Mouse (Mus musculus): ENCODE data around the gene Gfm2.
"Not testable (repeated sequence)": the region's sequence is repeated elsewhere in the genome, so short reads cannot be mapped to it uniquely, and the experiment has no call there.

Gfm2 gene

DNA sequence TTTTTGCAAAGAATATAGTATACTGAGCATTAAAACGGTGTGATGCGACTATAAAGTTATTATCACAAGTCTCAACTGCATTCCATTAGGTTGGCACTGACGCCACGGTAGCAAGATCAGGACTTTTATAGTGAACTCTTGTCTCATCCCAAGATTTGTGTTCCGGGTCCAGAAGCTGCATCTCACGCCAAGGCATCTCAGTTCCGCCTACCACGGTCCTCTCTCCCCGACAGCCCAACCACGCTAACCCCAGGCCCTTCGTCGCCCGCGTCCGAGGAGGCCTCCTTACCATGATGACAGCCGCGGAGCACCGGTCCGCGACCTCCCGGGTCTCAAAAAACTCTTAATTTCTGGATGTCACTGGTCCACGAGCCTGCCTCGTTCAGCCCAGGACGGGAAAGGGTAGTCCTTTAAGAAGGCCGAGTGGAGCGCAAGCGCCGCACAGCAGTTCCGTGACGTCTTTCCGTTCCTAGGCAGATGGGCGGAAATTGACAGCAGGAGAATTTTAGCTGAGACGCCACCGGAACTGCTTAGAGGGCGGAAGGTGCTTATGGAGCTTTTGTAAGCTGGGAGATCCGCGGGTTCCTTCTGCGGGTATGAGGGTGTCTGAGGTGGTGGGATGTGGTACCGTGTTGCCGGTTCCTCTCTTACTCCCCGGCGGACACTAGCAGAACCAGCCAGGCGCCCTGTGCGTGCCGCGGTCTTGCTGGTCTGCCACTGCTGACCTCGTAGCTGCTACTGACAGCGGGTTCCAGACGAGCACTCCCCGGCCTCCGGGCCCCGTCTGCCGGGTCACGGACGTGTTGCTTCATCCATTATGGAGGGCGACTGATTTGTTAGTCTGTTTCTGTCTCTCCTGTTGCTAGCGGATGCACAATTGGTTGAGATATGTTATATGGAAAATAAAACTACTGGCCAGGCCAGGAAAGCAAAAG lies at the start of gene Gfm2, which contains the start of gene Nsa2:
Gene Gfm2, plus strand, starts transcription at position 472 of the 935 bp plus-strand sequence.
Gene Nsa2, minus strand, starts transcription at position 472 of the 935 bp plus-strand sequence.
- peak; percentile 96 for DNase-seq

DNA sequence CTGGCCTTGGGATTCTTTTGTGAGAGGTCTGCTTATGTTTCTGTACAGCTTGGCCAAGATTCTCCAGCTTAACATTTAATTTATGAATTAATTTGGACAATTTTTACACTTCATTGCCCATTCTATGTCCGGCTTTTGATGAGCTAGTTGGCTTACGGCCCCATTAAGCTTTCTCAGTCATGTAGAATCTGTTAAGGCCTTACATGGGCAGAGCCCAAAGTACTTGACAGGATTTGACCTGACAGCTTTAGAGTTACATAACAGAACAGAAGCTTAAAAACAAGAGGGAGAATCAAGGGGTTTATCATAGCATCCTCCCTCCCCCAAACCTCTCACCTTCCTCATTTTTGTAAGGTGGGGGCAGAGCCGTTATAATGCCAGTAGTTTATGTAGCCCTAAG lies 49.6 kb upstream of the Gfm2 start:
- DNase-seq: no peak

DNA sequence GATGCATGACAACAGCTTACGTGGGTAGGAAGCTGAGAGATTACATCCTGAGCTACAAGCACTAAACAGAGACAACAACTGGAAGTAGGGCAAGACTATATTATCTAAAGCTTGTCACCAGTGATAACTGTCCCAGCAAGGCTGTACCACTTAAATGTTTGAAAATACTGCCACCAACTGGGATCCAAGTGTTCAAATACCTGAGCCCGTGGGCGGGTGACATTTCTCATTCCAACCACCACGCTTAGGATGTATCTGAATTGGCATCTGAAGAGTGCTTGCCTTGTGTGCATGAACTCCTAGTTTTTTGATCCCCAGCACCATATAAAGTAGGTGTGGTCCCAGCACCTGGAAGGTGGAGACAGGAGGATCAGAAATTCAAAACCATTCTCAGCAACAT lies 42.0 kb upstream of the Gfm2 start:
- no peak for DNase-seq

DNA sequence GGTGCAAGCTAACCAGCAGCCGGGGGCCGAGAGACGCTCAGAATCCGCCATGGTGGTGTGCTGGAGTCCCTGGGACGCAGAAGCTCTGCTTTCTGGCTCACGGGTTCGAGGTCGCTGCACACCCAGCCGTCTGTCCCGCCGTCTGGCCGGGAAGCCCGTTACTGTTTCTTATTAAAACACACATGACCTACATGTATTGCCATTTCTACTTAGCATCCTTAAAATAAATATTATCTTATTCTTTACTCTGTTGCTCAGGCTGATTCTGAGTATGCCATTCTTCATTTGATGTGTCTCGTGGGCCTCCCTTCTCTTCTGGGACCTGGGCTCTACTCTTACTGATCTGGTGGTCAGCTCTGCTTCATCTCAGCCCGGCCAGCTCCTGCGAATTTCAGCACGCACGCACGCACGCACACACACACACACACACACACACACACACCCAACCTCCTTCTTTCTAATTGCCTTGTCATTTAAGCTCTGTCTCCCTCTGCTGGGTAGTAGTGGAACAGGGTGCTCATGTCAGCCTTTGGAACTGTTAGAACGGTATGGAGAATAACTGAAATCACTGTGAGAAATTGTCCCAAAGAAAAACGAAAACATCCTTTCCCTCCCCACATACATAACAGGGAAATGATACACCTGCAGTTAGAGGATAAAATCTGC lies 38.4 kb upstream of the Gfm2 start, which contains the start of gene Gm6169:
Gene Gm6169, minus strand, starts transcription at position 51 of the 666 bp plus-strand sequence.
- peak; percentile 65 for DNase-seq

DNA sequence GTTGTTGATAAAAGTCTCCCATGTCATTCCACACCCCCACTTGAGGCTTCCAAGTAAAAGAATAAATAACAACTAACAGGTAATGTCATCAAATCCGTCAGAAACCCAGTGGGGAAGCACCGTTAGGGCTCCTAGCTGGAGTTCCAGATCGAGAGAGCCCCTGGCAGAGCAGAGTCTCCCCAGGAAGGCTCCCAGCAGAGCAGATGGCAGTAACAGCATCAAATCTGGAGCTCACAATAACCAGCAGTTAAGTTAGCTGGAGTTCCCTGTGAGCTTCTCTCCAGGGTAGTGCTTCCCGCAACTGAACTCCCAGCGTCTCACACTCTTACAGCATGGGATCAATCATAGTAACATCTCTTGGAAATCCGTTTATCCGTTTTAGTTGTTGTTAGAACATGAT lies 32.7 kb upstream of the Gfm2 start:
- no peak for DNase-seq

DNA sequence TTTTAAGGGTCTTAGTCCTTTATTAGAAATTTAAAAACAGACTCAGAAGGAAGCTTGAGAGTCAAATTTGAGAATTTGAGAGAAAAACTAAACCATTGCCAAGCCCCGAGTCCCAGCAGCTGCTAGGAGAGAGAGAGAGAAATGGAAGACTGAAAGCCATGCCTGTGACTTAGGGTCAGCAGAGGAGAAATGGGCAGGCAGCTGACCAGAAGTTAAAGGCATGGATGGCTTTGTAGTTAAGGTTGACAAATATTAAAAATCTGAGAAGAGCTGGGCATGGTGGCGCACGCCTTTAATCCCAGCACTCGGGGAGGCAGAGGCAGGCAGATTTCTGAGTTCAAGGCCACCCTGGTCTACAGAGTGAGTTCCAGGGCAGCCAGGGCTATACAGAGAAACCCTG lies 30.0 kb upstream of the Gfm2 start:
- not testable (repeated sequence) for DNase-seq

DNA sequence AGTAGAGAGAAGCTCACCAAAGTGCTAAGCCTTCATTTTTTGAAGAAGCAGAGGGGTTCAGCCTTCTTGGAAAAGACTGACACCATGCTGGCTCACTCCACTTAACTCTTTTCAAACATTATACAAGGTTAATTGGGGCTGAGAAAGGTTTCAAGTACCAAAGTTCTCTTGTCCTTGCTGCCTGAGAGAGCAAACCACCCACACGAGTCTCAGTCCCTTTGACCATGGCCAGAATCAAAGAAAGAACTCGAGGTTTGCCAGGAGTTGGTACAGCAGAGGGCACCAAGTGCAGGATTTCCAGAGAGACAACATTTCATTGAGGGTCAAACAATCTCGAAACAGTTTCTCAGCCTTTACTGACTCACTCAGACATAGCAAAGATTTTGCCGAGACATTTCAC lies 28.7 kb upstream of the Gfm2 start:
- DNase-seq: no peak

DNA sequence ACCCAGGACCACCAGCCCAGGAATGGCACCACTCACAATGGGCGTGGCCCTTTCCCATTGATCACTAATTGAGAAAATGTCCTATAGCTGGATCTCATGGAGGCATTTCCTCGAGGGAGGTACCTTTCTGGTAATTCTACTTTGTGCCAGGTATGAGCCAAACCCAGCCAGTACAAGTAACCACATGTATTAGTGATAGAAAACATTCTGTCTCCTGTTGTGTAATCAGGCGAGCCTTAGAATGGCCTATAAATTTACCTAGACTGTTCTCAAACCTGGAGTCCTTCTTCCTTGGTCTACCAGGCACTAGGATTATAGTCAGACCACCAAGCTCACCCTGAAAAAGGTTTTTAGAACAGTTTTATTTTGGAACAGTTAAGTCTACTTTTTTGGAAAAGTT lies 16.4 kb upstream of the Gfm2 start:
- no peak for DNase-seq

DNA sequence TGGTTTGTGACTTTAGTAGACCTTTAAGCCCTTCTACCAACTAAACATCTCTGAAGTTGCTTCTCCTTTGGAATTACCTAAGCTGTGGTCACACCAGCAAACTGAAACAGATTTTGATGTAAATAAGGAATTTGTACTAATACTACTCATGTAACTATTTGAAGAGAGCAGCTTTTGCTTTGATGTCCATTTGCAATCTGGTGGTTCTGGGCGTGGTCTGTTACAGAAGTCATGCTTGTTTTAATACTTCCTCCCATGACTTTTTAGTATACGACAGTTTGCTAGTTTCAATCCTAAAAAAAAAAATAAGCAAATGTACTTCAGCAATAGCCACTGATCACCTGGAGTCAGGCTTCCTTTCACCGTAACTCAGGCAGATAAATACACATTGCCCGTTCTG lies 8.1 kb upstream of the Gfm2 start:
- DNase-seq: not testable (repeated sequence)

DNA sequence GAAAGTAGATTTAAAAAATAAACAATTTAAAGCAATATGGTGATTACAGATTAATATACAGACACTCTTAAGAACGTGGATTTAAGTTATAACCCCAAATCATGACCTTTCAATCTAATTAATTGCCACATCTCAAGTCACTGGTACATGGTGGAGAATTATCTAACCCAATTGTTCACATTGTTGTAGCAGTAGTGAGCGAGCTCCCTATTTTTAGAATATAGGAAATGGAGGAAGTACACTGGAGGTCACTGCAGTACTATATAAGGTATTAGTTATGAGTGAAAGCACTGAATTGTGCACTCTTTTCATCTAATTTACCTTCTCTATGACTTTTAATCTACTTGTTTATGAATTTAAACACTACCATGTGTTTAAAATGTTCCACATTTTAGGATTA lies 7.3 kb upstream of the Gfm2 start:
- not testable (repeated sequence) for DNase-seq

DNA sequence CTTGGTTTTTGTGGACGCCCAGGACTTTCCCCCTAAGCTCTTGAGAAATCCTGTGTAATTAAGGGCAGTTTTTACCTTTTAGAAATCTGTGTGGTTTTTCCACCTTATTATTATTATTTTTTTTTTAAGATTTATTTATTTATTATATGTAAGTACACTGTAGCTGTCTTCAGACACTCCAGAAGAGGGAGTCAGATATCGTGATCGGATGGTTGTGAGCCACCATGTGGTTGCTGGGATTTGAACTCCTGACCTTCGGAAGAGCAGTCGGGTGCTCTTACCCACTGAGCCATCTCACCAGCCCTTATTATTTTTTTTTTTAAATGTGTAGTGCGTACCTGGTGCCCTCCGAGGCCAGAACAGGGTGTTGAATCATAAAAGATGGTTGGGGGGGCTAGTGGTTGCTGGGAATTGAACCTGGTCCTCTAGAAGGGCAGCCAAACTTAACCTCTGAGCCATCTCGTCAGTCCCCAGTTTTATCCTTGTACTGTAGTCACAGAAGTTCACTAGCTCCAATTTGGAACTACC lies 731 bp downstream of the Gfm2 start:
- DNase-seq: not testable (repeated sequence)

DNA sequence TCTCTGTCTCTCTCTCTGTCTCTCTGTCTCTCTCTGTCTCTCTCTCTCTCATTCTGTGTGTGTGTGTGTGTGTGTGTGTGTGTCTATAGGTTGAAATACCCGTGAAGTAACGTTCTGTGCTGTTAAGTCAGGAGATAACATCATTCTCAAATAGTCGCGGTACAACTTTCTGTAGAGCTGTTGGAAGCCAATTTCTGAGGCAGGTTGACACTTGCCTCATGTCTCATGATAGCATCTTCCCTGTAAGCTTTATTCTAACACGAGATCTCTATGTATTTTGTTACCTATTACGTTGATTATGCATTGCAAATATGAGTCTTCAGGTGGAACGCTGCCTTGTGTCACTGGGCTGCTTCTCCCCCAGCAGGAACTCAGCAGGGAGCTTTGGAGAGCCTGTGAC lies 4.6 kb downstream of the Gfm2 start:
- no peak for DNase-seq

DNA sequence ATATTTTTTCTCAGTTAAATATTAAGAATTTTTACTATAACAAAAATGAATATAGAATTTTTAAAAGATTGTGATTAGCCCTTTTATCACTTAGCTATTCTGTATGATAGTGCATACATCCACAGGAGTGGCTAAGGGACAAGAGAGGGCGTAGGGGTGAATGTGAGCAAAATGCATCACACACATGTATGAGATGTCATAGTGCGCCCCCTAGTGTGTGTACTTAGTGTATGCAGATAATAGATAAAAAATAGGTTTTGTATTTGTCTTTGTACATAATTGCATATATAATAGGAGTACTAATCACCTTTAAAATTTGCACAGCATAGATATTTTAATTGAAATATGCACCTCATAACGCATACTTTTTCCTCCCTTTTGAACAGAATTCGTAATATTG lies 8.1 kb downstream of the Gfm2 start:
- DNase-seq: peak; percentile 76

DNA sequence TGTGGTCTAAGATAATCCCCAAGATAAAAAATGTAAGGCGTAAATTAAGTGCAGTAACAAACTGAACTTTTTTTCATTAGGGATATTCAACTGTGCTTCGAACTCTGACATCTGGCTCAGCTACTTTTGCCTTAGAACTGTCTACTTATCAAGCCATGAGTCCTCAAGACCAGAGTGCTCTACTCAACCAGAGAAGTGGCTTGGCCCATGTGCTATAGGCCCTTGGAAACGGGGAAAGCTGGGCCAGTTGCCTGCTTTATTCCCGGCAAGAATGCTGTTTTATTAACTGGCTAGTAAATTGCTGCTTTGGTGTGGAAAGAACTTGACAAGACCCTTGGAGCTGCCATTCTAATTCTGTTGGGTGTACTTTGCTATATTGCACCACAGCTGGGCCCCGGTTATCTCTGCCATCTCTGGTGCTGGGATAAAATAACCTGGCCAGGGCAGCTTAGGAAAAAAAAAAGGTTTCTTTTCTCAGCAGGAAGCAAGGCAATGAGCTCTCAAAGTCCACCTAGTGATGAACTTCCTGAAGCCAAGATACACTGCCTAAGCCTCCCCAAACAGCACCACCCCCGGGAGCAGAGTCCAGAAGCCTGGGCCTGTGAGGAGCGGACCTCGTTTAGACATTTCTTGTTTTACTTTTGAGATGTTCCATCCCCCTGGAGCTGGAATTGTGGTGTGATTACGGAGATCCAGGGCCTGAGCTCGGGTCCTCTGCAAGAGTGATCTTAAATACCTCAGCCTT lies 38.0 kb downstream of the Gfm2 start:
- no peak for DNase-seq

DNA sequence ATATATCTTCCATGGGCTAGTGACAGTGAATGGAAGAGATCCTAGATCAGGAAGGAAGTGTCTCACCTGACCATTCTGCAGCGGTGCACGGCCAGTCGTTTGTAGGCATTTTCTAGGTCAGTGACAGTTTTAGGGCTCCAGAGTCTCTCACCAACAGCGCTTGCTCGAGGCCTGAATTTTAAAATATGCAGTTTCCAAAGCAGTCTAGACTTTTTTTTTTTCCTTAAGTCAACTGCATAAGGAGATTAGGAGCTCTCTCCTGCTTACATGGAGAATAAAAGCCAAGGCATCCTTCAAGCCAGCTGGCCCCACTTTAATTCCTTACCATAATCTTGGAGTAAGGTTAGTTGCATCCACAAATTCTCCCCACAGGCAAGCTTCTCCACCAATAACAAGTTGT lies 39.0 kb downstream of the Gfm2 start:
- DNase-seq: no peak

DNA sequence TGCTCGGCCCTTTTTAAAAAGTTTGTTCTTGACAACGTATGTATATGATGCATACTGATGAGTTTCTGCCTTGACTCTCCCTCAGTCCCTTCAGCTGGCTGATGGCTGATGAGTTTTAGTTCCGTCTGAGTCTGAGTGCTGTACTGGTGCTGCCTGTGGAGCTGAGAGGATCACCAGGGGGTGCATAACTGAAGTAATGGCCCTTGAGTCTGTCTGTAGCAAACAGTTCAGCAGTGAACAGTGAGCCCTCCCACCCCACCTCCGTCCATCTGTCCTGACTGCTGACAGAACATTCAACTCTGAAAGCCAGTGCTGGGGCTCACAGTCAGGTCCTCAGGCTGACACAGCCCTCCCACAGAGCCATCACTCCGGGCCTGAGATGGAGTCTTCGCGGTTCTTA lies 41.2 kb downstream of the Gfm2 start:
- no peak for DNase-seq

DNA sequence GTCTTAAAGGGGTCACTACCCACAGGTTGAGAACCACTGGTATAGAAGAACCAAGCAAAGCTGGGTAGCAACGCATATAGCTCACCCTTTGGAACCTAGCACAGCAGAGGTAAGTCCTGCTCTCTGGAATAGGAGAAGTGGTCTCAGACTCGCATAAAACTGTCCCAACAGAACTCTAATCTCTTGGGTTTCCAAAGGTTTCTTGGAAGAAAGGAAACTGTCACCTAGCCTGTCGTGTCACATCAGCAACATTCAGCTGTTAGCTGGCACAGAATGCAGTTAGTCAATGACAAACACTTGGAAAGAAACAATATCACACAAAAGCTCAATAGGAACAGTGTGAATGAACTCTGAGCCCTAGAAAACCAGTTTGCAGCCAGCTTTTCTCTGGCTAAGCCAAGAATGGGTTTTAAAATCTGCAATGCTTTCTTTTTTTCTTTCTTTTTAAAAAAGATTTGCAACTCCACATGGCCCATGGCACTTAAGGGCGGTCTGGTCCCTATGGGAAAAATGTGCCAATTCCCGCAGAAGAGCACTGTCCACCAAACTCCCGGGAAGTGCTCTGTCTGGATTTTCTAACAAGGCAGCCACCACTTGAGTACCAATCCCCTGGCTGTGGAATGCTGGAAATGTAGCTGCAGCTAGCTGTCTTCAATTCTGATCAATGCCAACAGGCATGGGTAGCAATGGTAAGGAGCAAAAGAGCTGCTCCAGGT lies 42.5 kb downstream of the Gfm2 start:
- no peak for DNase-seq

DNA sequence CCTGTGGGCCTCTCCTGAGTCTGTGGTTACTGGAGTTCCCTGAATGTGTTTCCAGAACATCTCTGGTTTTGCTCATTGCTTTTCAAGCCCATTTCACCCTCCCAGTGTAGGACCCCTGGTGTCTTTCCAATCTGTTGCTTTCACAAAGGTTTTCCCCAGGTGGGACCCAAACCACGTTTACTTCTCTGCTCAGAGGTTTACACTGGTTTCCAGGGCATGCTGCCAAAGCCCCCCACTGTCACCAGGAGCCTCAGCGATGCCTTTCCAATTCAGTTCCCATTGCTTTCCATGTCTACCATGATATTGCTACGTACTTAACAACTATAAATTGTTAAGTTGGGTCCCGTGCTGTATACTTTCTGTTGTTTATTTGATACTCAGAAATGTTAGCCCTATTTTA lies 45.1 kb downstream of the Gfm2 start:
- DNase-seq: no peak

DNA sequence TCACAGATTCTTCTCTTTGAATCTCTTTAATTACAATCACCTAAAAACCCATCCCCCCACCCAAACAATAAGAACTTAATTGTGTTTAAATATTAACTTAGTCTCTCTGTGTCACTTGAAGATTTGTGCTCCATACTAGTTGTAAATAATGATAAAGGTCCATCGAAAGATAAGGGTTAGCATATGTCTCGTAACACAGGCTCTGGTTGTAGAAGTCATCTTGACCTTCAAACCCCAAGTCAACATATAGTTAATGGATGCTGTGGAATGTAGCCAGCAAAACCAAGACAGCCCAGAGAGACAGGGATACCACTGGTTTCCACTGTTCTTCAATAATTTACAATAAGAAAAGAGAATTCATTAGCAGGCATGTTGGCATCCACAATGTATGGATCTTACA lies 46.4 kb downstream of the Gfm2 start:
- no peak for DNase-seq

DNA sequence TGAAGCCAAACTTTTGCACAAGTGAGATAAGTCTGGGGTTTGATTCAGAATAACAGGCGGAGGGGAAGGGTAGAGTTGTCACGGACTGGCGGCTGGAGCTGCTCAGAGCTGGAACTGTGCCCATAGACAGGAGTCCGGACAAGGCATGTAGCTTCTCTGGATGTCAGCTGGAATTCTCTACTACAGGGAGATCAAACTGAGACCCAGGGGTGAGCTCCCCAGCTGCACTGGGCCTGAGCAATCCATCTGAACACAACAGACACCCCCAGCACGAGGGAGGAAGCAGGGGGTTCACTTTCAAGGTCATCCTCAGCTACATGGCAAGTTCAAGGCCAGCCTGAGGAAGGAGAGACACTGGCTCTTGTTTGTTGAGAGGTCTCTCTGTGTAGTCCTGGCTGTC lies 46.9 kb downstream of the Gfm2 start:
- DNase-seq: no peak

DNA sequence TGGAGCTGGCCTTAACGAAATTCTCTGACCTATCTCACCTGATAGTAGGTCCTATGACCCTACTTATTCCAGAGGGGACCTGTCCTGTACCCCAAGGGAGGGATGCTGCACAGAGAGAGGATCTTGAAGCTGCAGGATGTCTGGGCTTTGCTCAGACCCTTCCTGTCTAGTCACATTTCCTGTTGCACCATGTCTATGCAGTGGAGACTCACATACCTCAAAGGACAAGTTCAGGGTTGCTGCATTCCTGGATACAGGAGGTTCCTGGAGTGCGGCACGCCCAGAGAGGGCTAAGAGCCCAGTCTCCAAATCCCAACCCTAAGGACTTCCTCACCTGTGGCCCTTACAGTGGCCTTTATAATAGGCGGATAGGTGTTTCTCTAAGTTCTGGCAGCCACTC lies 48.6 kb downstream of the Gfm2 start:
- no peak for DNase-seq

DNA sequence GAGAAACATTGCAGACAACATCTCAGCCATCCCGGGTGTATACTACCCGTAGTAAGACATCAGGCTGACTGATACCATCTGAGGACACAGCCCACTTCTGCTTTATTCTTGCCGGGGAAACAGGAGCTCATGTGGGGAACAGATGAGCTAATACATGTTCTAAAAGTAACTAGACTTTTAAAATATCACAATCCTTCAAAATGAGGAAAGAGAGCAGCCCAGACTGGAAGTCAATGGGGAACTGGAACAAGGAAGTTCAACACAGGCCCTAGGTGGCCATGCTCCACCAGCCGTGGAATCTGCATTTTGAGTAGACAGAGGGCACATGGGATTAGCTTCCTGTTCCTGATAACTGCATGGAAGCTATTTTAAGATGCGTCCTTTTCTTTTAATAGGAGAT lies 50.0 kb downstream of the Gfm2 start:
- no peak for DNase-seq

DNA sequence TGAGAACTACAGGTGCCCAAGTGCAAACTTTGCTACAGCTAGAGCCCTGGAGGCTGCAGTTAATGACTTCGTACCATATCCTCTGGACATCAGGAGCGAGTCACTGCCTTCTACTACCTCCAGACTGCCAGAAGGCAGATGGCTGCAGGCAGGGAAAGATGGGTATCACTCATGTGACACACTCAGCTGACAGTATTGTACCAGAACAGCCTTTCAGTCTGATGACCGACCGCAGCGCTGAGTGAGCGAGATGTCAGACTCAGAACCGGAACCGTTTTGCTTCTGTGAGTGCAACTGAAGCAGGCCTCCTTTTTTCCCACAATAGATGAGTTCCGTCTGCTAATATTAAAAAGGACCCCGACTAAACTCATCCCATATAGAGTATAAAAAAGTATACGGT lies 54.9 kb downstream of the Gfm2 start:
- no peak for DNase-seq
